Mouse (Mus musculus) liver, postnatal 0 days (tissue): ENCODE data around the gene Plcb4. TPM values are rescaled to one million over a fixed set of nuclear protein-coding genes. Genes with fewer than 3 reads are reported as not detected.

Experiments used
- ATAC-seq: fragments of 200-750 bp; cut with Nextera tagmentation; 2 replicates; pipeline ENCODE4 v1.8.0; 2017; ENCODE audit warnings: mild to moderate bottlenecking, moderate library complexity
- DNase-seq: peaks from one replicate; pipeline ENCODE4 v3.0.0-alpha.2; 2016
- H3K27ac ChIP-seq: fragments of 300-500 bp; sonication (generic); 2 replicates; pipeline ENCODE4 v1.5.1; 2014; ENCODE audit warnings: antibody characterized with exemption, moderate library complexity, mild to moderate bottlenecking, low read depth
- H3K27me3 ChIP-seq: fragments of 300-500 bp; sonication (generic); 2 replicates; pipeline ENCODE4 v1.6.1; 2014; ENCODE audit warnings: low read length, control low read depth, mixed read lengths; ENCODE audit not compliant: insufficient read depth
- H3K36me3 ChIP-seq: fragments of 300-500 bp; sonication (generic); replicated peaks from 2 replicates; pipeline ENCODE4 v1.6.1; 2014; ENCODE audit warnings: mild to moderate bottlenecking, control low read depth, low read length, moderate library complexity, mixed read lengths; ENCODE audit not compliant: insufficient read depth
- H3K4me1 ChIP-seq: fragments of 300-500 bp; sonication (generic); 2 replicates; pipeline ENCODE4 v1.6.1; 2014; ENCODE audit warnings: antibody characterized with exemption, mild to moderate bottlenecking, control low read depth; ENCODE audit not compliant: insufficient read depth
- H3K4me2 ChIP-seq: fragments of 300-500 bp; sonication (generic); 2 replicates; pipeline ENCODE4 v1.6.1; 2014; ENCODE audit warnings: low read depth, mild to moderate bottlenecking, low read length, moderate library complexity, mixed read lengths
- H3K4me3 ChIP-seq: fragments of 300-500 bp; sonication (generic); 2 replicates; pipeline ENCODE4 v1.5.1; 2014; ENCODE audit warnings: low read depth, low read length
- H3K9ac ChIP-seq: fragments of 300-500 bp; sonication (generic); replicated peaks from 2 replicates; pipeline ENCODE4 v1.6.1; 2014; ENCODE audit warnings: mild to moderate bottlenecking, moderate library complexity
- H3K9me3 ChIP-seq: fragments of 300-500 bp; sonication (generic); 2 replicates; pipeline ENCODE4 v1.6.1; 2016; ENCODE audit warnings: mild to moderate bottlenecking, control low read depth, low read length, mixed read lengths
- CTCF ChIP-seq: sonication (generic); IDR thresholded peaks from 2 replicates; pipeline ENCODE4 v1.5.1; 2016; ENCODE audit warnings: antibody characterized with exemption, low read depth
- EP300 ChIP-seq: IDR thresholded peaks from 2 replicates; pipeline ENCODE4 v1.6.1; 2016; ENCODE audit warnings: antibody characterized with exemption, low read depth, mild to moderate bottlenecking
- WGBS: fragments of 180-500 bp; shearing (Covaris S2); extraction: QIAGEN DNeasy Blood & Tissue Kit; methylation state at CpG from one replicate; pipeline ENCODE4 v1.1.7; 2014; ENCODE audit not compliant: insufficient replicate concordance; 5-methylcytosine and 5-hydroxymethylcytosine counted together
- polyA plus RNA-seq: library from polyadenylated mRNA; unstranded; fragments of >200 nt; fragmentation: Nextera tagmentation; extraction: Ambion mirVana; gene quantifications from 2 replicates; pipeline ENCODE4 v1.2.1, GENCODE M21; 2015

Gene Plcb4
- polyA plus RNA-seq, 1 experiment from 2014 or later: 2.8 TPM

- Histone ChIP-seq H3K4me3 (no peak overlapping the region), H3K27me3 (no peaks in the 10 kb centered on the region), H3K27ac (no peak overlapping the region; the same call in 1 of the 2 replicates), H3K9me3 (no peaks in the 10 kb centered on the region), H3K9ac (no peak overlapping the region), H3K4me1 (peaks cover 5% of the 10 kb centered on the region; the same call in 1 of the 2 replicates), H3K36me3 (no peaks in the 10 kb centered on the region), H3K4me2 (no peak overlapping the region)
- DNase-seq (no peak), ATAC-seq (no peak; the same call in 1 of the 2 replicates)
- WGBS: 47% methylated on average over 6 of the region's 6 CpGs
- no peak for TF ChIP-seq CTCF
- peak; percentile 56; the same call in 1 of the 2 replicates for TF ChIP-seq EP300
Measured at GRCm38 (mm10) chr2:135880269-135880760, 221.5 kb downstream of the Plcb4 start.

- ATAC-seq (no peak), DNase-seq (no peak)
- 78% methylated on average over 4 of the region's 4 CpGs for WGBS
- TF ChIP-seq EP300: no peak
- no peak for TF ChIP-seq CTCF
- Histone ChIP-seq H3K9me3 (no peaks in the 10 kb centered on the region), H3K9ac (no peak overlapping the region), H3K27ac (no peak overlapping the region), H3K27me3 (no peaks in the 10 kb centered on the region), H3K36me3 (no peaks in the 10 kb centered on the region), H3K4me1 (peaks cover 5% of the 10 kb centered on the region; the same call in 1 of the 2 replicates), H3K4me2 (no peak overlapping the region), H3K4me3 (no peak overlapping the region)
Measured at GRCm38 (mm10) chr2:135883359-135883758, 224.5 kb downstream of the Plcb4 start.

- DNase-seq (no peak), ATAC-seq (no peak)
- TF ChIP-seq CTCF (no peak), EP300 (no peak)
- no peaks in the 10 kb centered on the region for H3K27me3 ChIP-seq
- no peaks in the 10 kb centered on the region for H3K36me3 ChIP-seq
- H3K4me2 ChIP-seq: no peak overlapping the region
- no peaks in the 10 kb centered on the region for H3K9me3 ChIP-seq
- peaks cover 5% of the 10 kb centered on the region; the same call in 1 of the 2 replicates for H3K4me1 ChIP-seq
- H3K4me3 ChIP-seq: no peak overlapping the region
- 69% methylated on average over 7 of the region's 7 CpGs for WGBS
- H3K9ac ChIP-seq: no peak overlapping the region
- no peak overlapping the region for H3K27ac ChIP-seq
Measured at GRCm38 (mm10) chr2:135884534-135885180, 225.8 kb downstream of the Plcb4 start.

GRCm38 (mm10) chr2:135885607-135886006 is 226.8 kb downstream of the Plcb4 start:
- TF ChIP-seq CTCF: no peak
- no peak for TF ChIP-seq EP300
- Histone ChIP-seq H3K4me2 (no peak overlapping the region), H3K27ac (no peak overlapping the region), H3K9ac (no peak overlapping the region), H3K9me3 (no peaks in the 10 kb centered on the region), H3K4me3 (no peak overlapping the region), H3K4me1 (no peaks in the 10 kb centered on the region), H3K27me3 (no peaks in the 10 kb centered on the region), H3K36me3 (no peaks in the 10 kb centered on the region)
- WGBS: 70% methylated on average over 6 of the region's 6 CpGs
- DNase-seq: no peak
- no peak for ATAC-seq

GRCm38 (mm10) chr2:135886081-135886679 is 227.4 kb downstream of the Plcb4 start:
- TF ChIP-seq CTCF: no peak
- no peak for TF ChIP-seq EP300
- Histone ChIP-seq H3K4me1 (no peaks in the 10 kb centered on the region), H3K9ac (no peak overlapping the region), H3K27ac (no peak overlapping the region), H3K36me3 (no peaks in the 10 kb centered on the region), H3K4me3 (no peak overlapping the region), H3K27me3 (no peaks in the 10 kb centered on the region), H3K9me3 (no peaks in the 10 kb centered on the region), H3K4me2 (no peak overlapping the region)
- WGBS: 64% methylated on average over 9 of the region's 9 CpGs
- ATAC-seq (no peak), DNase-seq (no peak)

- Histone ChIP-seq H3K4me3 (no peak overlapping the region), H3K4me1 (no peaks in the 10 kb centered on the region), H3K9me3 (no peaks in the 10 kb centered on the region), H3K9ac (no peak overlapping the region), H3K27me3 (no peaks in the 10 kb centered on the region), H3K27ac (no peak overlapping the region), H3K4me2 (no peak overlapping the region), H3K36me3 (no peaks in the 10 kb centered on the region)
- TF ChIP-seq CTCF (no peak), EP300 (no peak)
- ATAC-seq: no peak
- DNase-seq: no peak
- 67% methylated on average over 2 of the region's 2 CpGs for WGBS
Measured at GRCm38 (mm10) chr2:135887805-135888204, 229.0 kb downstream of the Plcb4 start.
